Mouse (Mus musculus) liver, postnatal 0 days (tissue): Measurements from ENCODE around the gene Pcdh9. TPM values are rescaled to one million over a fixed set of nuclear protein-coding genes. Genes with fewer than 3 reads are reported as not detected.

Experiments used
- ATAC-seq: fragments of 200-750 bp; cut with Nextera tagmentation; 2 replicates; pipeline ENCODE4 v1.8.0; 2017; ENCODE audit warnings: mild to moderate bottlenecking, moderate library complexity
- DNase-seq: peaks from one replicate; pipeline ENCODE4 v3.0.0-alpha.2; 2016
- H3K27ac ChIP-seq: fragments of 300-500 bp; sonication (generic); 2 replicates; pipeline ENCODE4 v1.5.1; 2014; ENCODE audit warnings: antibody characterized with exemption, moderate library complexity, mild to moderate bottlenecking, low read depth
- H3K27me3 ChIP-seq: fragments of 300-500 bp; sonication (generic); 2 replicates; pipeline ENCODE4 v1.6.1; 2014; ENCODE audit warnings: low read length, control low read depth, mixed read lengths; ENCODE audit not compliant: insufficient read depth
- H3K36me3 ChIP-seq: fragments of 300-500 bp; sonication (generic); replicated peaks from 2 replicates; pipeline ENCODE4 v1.6.1; 2014; ENCODE audit warnings: mild to moderate bottlenecking, control low read depth, low read length, moderate library complexity, mixed read lengths; ENCODE audit not compliant: insufficient read depth
- H3K4me1 ChIP-seq: fragments of 300-500 bp; sonication (generic); 2 replicates; pipeline ENCODE4 v1.6.1; 2014; ENCODE audit warnings: antibody characterized with exemption, mild to moderate bottlenecking, control low read depth; ENCODE audit not compliant: insufficient read depth
- H3K4me2 ChIP-seq: fragments of 300-500 bp; sonication (generic); 2 replicates; pipeline ENCODE4 v1.6.1; 2014; ENCODE audit warnings: low read depth, mild to moderate bottlenecking, low read length, moderate library complexity, mixed read lengths
- H3K4me3 ChIP-seq: fragments of 300-500 bp; sonication (generic); 2 replicates; pipeline ENCODE4 v1.5.1; 2014; ENCODE audit warnings: low read depth, low read length
- H3K9ac ChIP-seq: fragments of 300-500 bp; sonication (generic); replicated peaks from 2 replicates; pipeline ENCODE4 v1.6.1; 2014; ENCODE audit warnings: mild to moderate bottlenecking, moderate library complexity
- H3K9me3 ChIP-seq: fragments of 300-500 bp; sonication (generic); 2 replicates; pipeline ENCODE4 v1.6.1; 2016; ENCODE audit warnings: mild to moderate bottlenecking, control low read depth, low read length, mixed read lengths
- CTCF ChIP-seq: sonication (generic); IDR thresholded peaks from 2 replicates; pipeline ENCODE4 v1.5.1; 2016; ENCODE audit warnings: antibody characterized with exemption, low read depth
- EP300 ChIP-seq: IDR thresholded peaks from 2 replicates; pipeline ENCODE4 v1.6.1; 2016; ENCODE audit warnings: antibody characterized with exemption, low read depth, mild to moderate bottlenecking
- WGBS: fragments of 180-500 bp; shearing (Covaris S2); extraction: QIAGEN DNeasy Blood & Tissue Kit; methylation state at CpG from one replicate; pipeline ENCODE4 v1.1.7; 2014; ENCODE audit not compliant: insufficient replicate concordance; 5-methylcytosine and 5-hydroxymethylcytosine counted together
- polyA plus RNA-seq: library from polyadenylated mRNA; unstranded; fragments of >200 nt; fragmentation: Nextera tagmentation; extraction: Ambion mirVana; gene quantifications from 2 replicates; pipeline ENCODE4 v1.2.1, GENCODE M21; 2015

Gene Pcdh9
- polyA plus RNA-seq, 1 experiment from 2014 or later = 0.31 TPM

DNA sequence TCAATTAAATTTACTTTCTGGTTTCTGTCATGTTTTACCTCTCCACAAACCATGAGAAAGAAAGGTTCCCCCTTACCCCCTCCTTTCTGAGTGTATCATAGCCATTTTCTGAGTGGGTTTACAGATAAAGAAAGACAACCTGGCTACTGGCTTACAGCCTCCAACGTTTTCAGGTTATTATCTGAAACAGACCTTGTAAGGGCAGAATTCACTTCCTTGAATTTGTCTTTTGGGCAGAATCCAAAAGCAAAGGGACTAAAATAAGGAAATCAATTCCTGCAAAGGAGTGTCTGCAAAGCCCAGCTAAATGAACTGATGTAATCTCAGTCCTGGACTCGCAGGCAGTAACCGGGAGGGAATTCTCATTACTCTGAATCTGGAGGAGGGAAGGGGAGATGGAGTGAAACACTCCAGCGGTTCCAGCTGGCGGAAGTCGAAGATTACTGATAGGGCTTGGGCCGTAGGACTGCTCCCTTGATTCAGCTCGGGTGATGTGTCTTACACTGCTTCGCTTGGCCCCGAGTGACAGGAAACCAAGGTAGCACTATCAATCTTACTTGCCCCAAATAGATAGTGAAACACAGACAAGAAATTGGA lies 156.3 kb downstream of the Pcdh9 start:
- H3K27me3 ChIP-seq = no peaks in the 10 kb centered on the region
- no peaks in the 10 kb centered on the region for H3K9me3 ChIP-seq
- no peaks in the 10 kb centered on the region for H3K36me3 ChIP-seq
- DNase-seq (no peak), ATAC-seq (no peak)
- H3K9ac ChIP-seq = no peak overlapping the region
- no peaks in the 10 kb centered on the region for H3K4me1 ChIP-seq
- H3K4me2 ChIP-seq = no peak overlapping the region
- TF ChIP-seq EP300 (no peak), CTCF (no peak)
- no peak overlapping the region for H3K27ac ChIP-seq
- H3K4me3 ChIP-seq = no peak overlapping the region
- WGBS = 55% methylated on average over 10 of the region's 10 CpGs

DNA sequence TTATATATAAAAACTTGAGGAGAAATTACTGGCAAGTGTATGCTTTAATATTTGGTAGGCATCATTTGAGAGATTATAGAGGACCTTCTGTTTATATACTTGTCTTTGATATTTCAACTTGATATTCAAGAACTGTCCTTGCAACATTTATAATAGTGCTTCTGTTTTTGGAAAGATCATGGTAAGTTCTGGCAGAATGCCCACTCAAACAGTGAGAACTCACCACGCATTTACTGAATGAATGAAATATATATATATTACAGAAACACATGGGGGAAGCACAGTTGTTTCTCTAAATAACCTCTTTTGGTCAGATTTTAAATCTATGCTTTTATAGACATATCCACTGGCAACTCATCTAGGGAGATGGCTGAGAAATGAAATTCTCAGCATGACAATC lies 164.7 kb downstream of the Pcdh9 start:
- H3K4me2 ChIP-seq = no peak overlapping the region
- H3K4me3 ChIP-seq = no peak overlapping the region
- no peaks in the 10 kb centered on the region for H3K27me3 ChIP-seq
- no peaks in the 10 kb centered on the region for H3K9me3 ChIP-seq
- H3K9ac ChIP-seq = no peak overlapping the region
- no peak overlapping the region for H3K27ac ChIP-seq
- H3K36me3 ChIP-seq = no peaks in the 10 kb centered on the region
- no peak for ATAC-seq
- no peak for DNase-seq
- WGBS = 62% methylated on average over 1 of the region's 1 CpGs
- no peaks in the 10 kb centered on the region for H3K4me1 ChIP-seq
- TF ChIP-seq CTCF (no peak), EP300 (no peak)

DNA sequence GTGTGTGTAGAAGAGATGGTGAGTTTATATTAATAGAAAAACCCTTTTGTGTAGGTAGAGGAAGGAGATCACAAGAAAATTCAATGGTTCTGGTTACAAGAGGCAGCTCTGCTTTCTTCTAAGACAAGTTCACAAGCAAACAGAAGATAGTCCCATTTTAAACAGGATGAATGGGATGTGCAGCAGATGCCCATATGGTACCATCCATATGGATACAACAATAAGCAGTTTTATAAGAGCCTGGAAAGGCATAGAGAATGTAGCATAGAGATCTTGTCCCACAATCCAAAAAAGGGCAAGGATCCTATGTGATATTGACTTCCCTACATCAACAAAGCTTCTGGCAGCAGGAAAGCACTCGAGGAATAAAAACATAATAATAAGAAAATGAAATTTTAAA lies 171.3 kb downstream of the Pcdh9 start:
- Histone ChIP-seq H3K4me1 (no peaks in the 10 kb centered on the region), H3K9ac (no peak overlapping the region), H3K27ac (no peak overlapping the region), H3K4me2 (no peak overlapping the region), H3K9me3 (no peaks in the 10 kb centered on the region), H3K36me3 (no peaks in the 10 kb centered on the region), H3K4me3 (no peak overlapping the region), H3K27me3 (no peaks in the 10 kb centered on the region)
- WGBS = 32% methylated on average over 1 of the region's 1 CpGs
- no peak for DNase-seq
- no peak for ATAC-seq
- no peak for TF ChIP-seq EP300
- TF ChIP-seq CTCF = no peak

DNA sequence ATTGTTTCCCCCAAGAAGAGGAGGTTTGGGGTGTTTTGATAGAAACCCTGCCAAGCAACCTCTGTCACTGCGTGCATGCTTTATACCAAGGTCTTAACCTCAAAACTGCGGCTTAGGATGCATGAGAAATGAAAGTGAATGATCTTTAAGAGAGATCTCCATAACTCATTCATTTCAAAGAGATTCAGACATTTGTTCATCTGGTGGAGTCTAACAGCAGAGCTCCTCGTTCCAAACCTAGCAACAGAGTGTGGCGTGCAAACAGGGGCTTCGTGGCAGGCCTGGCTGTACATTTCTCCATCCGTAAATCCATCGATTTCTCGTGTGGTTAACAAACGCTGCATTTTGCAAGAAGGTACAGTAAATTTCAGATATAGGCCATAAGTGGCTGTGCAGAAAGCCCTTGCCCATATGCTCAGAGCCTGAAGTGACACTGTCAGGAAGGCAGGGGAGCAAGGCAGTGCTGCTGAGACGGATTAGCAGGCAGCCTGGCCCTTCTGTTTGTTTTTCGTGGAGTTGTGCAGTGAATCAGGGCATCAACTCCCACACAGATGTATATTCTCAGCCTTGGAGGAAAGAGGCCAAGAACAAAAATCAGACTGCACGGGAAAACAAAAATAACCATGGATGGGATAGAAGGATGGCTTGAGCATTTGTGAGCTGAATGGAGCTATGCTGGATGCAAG lies 177.1 kb downstream of the Pcdh9 start:
- Histone ChIP-seq H3K27ac (no peak overlapping the region), H3K9ac (no peak overlapping the region), H3K27me3 (no peaks in the 10 kb centered on the region), H3K4me1 (no peaks in the 10 kb centered on the region), H3K4me2 (no peak overlapping the region), H3K36me3 (no peaks in the 10 kb centered on the region), H3K9me3 (no peaks in the 10 kb centered on the region), H3K4me3 (no peak overlapping the region)
- TF ChIP-seq EP300 = no peak
- TF ChIP-seq CTCF = no peak
- WGBS = 74% methylated on average over 12 of the region's 12 CpGs
- no peak for DNase-seq
- ATAC-seq = no peak

DNA sequence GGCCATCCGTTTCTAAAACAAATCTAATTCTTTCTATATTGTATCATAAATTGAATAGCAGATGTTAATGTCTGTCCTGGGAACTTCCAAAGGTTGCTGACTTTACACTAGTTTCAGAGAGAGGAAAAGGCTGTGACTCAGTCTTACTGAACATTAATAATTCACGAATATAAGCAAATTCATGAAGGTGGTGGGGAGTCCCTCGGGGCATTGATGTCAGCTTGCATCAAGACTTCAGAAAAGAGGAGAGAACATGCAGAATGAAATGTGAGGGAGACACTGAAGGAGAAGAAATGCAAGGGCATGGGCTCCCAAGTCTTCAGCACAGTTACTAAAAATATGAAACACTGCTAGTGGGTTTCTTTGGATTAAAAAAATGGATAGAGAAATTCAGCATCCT lies 181.8 kb downstream of the Pcdh9 start:
- DNase-seq (no peak), ATAC-seq (no peak)
- Histone ChIP-seq H3K4me2 (no peak overlapping the region), H3K36me3 (no peaks in the 10 kb centered on the region), H3K27me3 (no peaks in the 10 kb centered on the region), H3K4me1 (no peaks in the 10 kb centered on the region), H3K4me3 (no peak overlapping the region), H3K27ac (no peak overlapping the region), H3K9me3 (no peaks in the 10 kb centered on the region), H3K9ac (no peak overlapping the region)
- TF ChIP-seq EP300 = no peak
- no peak for TF ChIP-seq CTCF
- 59% methylated on average over 3 of the region's 3 CpGs for WGBS

DNA sequence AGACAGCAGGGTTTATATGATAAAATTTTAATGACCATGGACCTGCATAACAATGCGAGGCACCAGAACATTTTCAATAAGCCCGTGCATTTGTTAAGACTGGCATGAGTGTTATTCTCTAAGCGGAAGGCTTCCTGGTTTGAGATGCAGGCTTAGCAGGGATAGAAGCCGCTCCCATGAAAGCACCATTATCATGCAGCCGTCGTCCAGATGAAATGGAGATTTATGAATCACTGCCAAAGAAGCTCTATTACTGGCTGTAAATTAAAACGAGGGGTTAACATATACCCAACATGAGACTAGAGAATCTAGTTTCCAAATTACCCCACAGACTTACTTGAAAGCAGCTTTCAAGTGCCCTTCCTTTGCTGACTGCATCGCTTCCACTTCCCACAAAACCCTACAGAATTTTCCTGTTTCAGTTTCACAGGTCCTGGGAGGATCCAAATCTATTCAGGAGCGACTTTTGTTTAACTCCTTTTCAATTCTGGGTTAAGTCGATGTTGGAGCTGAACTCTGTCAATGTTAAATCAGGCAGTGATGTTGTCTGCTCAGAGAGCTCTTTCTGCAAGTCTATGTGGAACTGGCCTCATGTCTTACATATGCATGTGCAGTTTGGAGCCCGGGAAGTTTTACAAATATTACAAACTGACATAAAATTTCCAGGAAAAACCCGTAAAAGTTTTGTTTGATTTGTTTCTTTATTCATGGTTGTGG lies 188.9 kb downstream of the Pcdh9 start:
- no peak for DNase-seq
- Histone ChIP-seq H3K4me2 (no peak overlapping the region), H3K36me3 (no peaks in the 10 kb centered on the region), H3K4me3 (no peak overlapping the region), H3K4me1 (no peaks in the 10 kb centered on the region), H3K27me3 (no peaks in the 10 kb centered on the region), H3K27ac (no peak overlapping the region), H3K9me3 (no peaks in the 10 kb centered on the region), H3K9ac (no peak overlapping the region)
- no peak for ATAC-seq
- no peak for TF ChIP-seq EP300
- 55% methylated on average over 12 of the region's 12 CpGs for WGBS
